In genomic region chr19:42668385-42669098, GRCm38 (mm10) we compare ENCODE assay signal across 13 mouse cellular contexts. TPM values are rescaled to one million over a fixed set of nuclear protein-coding genes. Genes with fewer than 3 reads are reported as not detected.
DNase-seq lines count a peak whose midpoint lies in the region; ATAC-seq and TF ChIP-seq lines count a peak whose summit lies in the region.
"Had no signal": no experiment of that assay in that cellular context is flagged by ENCODE, and none has a peak within 500 bp of the region (broad histone marks: within the 10 kb centered on the region; RNA-seq: fewer than 3 reads in every experiment).

No protein-coding gene starts in this region.

- H3K27me3 ChIP-seq in kidney, adult 2 months (replicated peaks; ENCODE audit: control insufficient read depth, insufficient read depth, low read length), result no peaks in the 10 kb centered on the region
- no peaks in the 10 kb centered on the region for H3K27me3 ChIP-seq in forebrain, postnatal 0 days (ENCODE audit: insufficient read depth, low read length)
- H3K27me3 ChIP-seq: stomach, embryonic 15.5 days had no signal

- no peak overlapping the region for H3K4me3 ChIP-seq in kidney, adult 2 months (ENCODE audit: insufficient read depth, low read depth, low read length)
- H3K4me3 ChIP-seq in forebrain, postnatal 0 days (ENCODE audit: low read depth, low read length), result no peak overlapping the region
- H3K4me3 ChIP-seq: hindbrain, embryonic 15.5 days; neural tube, embryonic 15.5 days; stomach, embryonic 15.5 days had no signal

- no peak overlapping the region for H3K27ac ChIP-seq in kidney, adult 2 months (ENCODE audit: insufficient read depth, low read depth, low read length)
- no peak overlapping the region for H3K27ac ChIP-seq in forebrain, postnatal 0 days (ENCODE audit: low read depth, low read length)
- H3K27ac ChIP-seq: hindbrain, embryonic 15.5 days; neural tube, embryonic 15.5 days; stomach, embryonic 15.5 days had no signal

- no peak overlapping the region for H3K4me2 ChIP-seq in forebrain, postnatal 0 days (ENCODE audit: low read depth)
- H3K4me2 ChIP-seq: hindbrain, embryonic 15.5 days; neural tube, embryonic 15.5 days; stomach, embryonic 15.5 days had no signal

- ATAC-seq in forebrain, postnatal 0 days, result no peak

- 31% methylated on average over 14 of the region's 14 CpGs for WGBS in kidney, adult 2 months
- 70% methylated on average over 14 of the region's 14 CpGs for WGBS in forebrain, postnatal 0 days

- H3K9me3 ChIP-seq in forebrain, postnatal 0 days (ENCODE audit: low read length), result no peaks in the 10 kb centered on the region
- H3K9me3 ChIP-seq: hindbrain, embryonic 15.5 days; stomach, embryonic 15.5 days had no signal

- TF ChIP-seq CTCF in kidney, adult 2 months (conservative IDR thresholded peaks at IDR 0.05; ENCODE audit: insufficient read depth, insufficient read length, low read depth, low read length), result no peak
- TF ChIP-seq CTCF in forebrain, postnatal 0 days (IDR thresholded peaks at IDR 0.05; ENCODE audit: low read depth), result no peak

- TF ChIP-seq POLR2A in kidney, adult 2 months (IDR thresholded peaks at IDR 0.05; ENCODE audit: low read depth, low read length), result no peak

- no peaks in the 10 kb centered on the region for H3K36me3 ChIP-seq in kidney, adult 2 months (ENCODE audit: control insufficient read depth, insufficient read depth, low read length)
- H3K36me3 ChIP-seq in forebrain, postnatal 0 days (ENCODE audit: insufficient read depth), result no peaks in the 10 kb centered on the region
- H3K36me3 ChIP-seq: hindbrain, embryonic 15.5 days; neural tube, embryonic 15.5 days; stomach, embryonic 15.5 days had no signal

- DNase-seq in cerebellum, postnatal 10 days, result peak; percentile 29 to 62
- DNase-seq in cerebellum, adult 11 months, result no peak
- DNase-seq in urinary bladder, postnatal 4 days (ENCODE audit: low spot score in 2 of 2), result peak; percentile 51 to 56
- DNase-seq in urinary bladder, adult 18-20 months (ENCODE audit: low spot score in 2 of 2), result no peak
- DNase-seq in kidney, adult 2 months, result peak; percentile 95
- peak; percentile 52 for DNase-seq in testis, postnatal 14 days (ENCODE audit: low spot score)
- DNase-seq in thymus, postnatal 10 days (ENCODE audit: low spot score in 2 of 2), result no peak
- no peak for DNase-seq in forebrain, postnatal 0 days
- DNase-seq: cerebellum, postnatal 36 days had no signal

- 0 out of 2 replicates have a peak, but pooled peaks cover 3% of the 10 kb centered on the region for H3K4me1 ChIP-seq in kidney, adult 2 months (ENCODE audit: control insufficient read depth, insufficient read depth, low read length)
- H3K4me1 ChIP-seq in forebrain, postnatal 0 days (ENCODE audit: insufficient read depth), result 0 out of 2 replicates have a peak, but pooled peaks cover 3% of the 10 kb centered on the region
- H3K4me1 ChIP-seq: stomach, embryonic 15.5 days had no signal

- H3K9ac ChIP-seq in forebrain, postnatal 0 days, result no peak overlapping the region
- H3K9ac ChIP-seq: hindbrain, embryonic 15.5 days; neural tube, embryonic 15.5 days; stomach, embryonic 15.5 days had no signal

RNA-seq across cellular contexts. Expression of gene Loxl4, which starts 55.9 kb away (rescaled TPM):
- polyA plus RNA-seq in kidney, adult 2 months (2012; rRNA removed), result 2.9 and 4.8 TPM in 2 replicates
- total RNA-seq in forebrain, postnatal 0 days (2014; rRNA removed), result 0.46 and 1.5 TPM in 2 replicates
- 0.15 TPM in 1 of 2 replicates, not detected in the other for polyA plus RNA-seq in forebrain, postnatal 0 days (2015; fragmentation: Nextera tagmentation; extraction: Ambion mirVana)
- total RNA-seq: megakaryocyte-erythroid progenitor cell, adult 5-6 weeks had no signal
- polyA plus RNA-seq: hindbrain, embryonic 15.5 days had no signal

Comparison
In these comparisons a context has a peak if more than half of its experiments do, and no peak if none do; other contexts are left out.
1. DNase-seq: peak in cerebellum, postnatal 10 days (2 of 2), urinary bladder, postnatal 4 days (2 of 2), kidney, adult 2 months (single experiment) and testis, postnatal 14 days (single experiment); none in cerebellum, adult 11 months (single experiment), urinary bladder, adult 18-20 months (0 of 2), thymus, postnatal 10 days (0 of 2) and forebrain, postnatal 0 days (single experiment).